Mouse (Mus musculus) T-helper 17 cell (primary cell): Measurements from ENCODE around the gene Kalrn.

ENCODE experiments used
- in situ Hi-C, 2 experiments: fragments of 300-600 bp; cut with MboI, MseI; formaldehyde crosslinking; loops; 1 replicate in 1 of 2; 2 replicates in 1 of 2; pipeline ENCODE4 v1.15.1; 2025; ENCODE audit warnings: high pct_unique_total_duplicates in 2 of 2

Kalrn gene

GRCm38 (mm10) chr16:34264671-34265070 lies 308.7 kb downstream of the Kalrn start:
- in situ Hi-C loops: loop anchor here in 1 of 2 experiments (10.0 kb wide), 1 partner anchor 1130 kb away; no protein-coding TSS in a partner anchor

- in situ Hi-C loops: loop anchor here in 1 of 2 experiments (10.0 kb wide), 1 partner anchor 1128 kb away; no protein-coding TSS in a partner anchor
Observed at GRCm38 (mm10) chr16:34262731-34263460, 310.4 kb downstream of the Kalrn start.

GRCm38 (mm10) chr16:34260971-34261924 lies 312.1 kb downstream of the Kalrn start:
- in situ Hi-C loops: loop anchor here in 1 of 2 experiments (10.0 kb wide), 1 partner anchor 1126 kb away; no protein-coding TSS in a partner anchor

GRCm38 (mm10) chr16:34254646-34255022 lies 318.7 kb downstream of the Kalrn start:
- in situ Hi-C loops: no loop called here

- in situ Hi-C loops: no loop called here
Observed at GRCm38 (mm10) chr16:34254002-34254645, 319.2 kb downstream of the Kalrn start.

GRCm38 (mm10) chr16:34252670-34253069 lies 320.7 kb downstream of the Kalrn start:
- in situ Hi-C loops: no loop called here

- in situ Hi-C loops: no loop called here
Observed at GRCm38 (mm10) chr16:34248256-34248655, 325.1 kb downstream of the Kalrn start.

- in situ Hi-C loops: no loop called here
Observed at GRCm38 (mm10) chr16:34241936-34242729, 331.2 kb downstream of the Kalrn start.

GRCm38 (mm10) chr16:34239618-34240017 lies 333.7 kb downstream of the Kalrn start:
- in situ Hi-C loops: no loop called here

- in situ Hi-C loops: no loop called here
Observed at GRCm38 (mm10) chr16:34236898-34237611, 336.3 kb downstream of the Kalrn start.

GRCm38 (mm10) chr16:34235086-34235485 lies 338.2 kb downstream of the Kalrn start:
- in situ Hi-C loops: no loop called here

- in situ Hi-C loops: no loop called here
Observed at GRCm38 (mm10) chr16:34231952-34232351, 341.4 kb downstream of the Kalrn start.

GRCm38 (mm10) chr16:34231146-34231545 lies 342.2 kb downstream of the Kalrn start:
- in situ Hi-C loops: no loop called here

GRCm38 (mm10) chr16:34229350-34229749 lies 344.0 kb downstream of the Kalrn start:
- in situ Hi-C loops: no loop called here

GRCm38 (mm10) chr16:34228661-34229060 lies 344.7 kb downstream of the Kalrn start:
- in situ Hi-C loops: no loop called here

- in situ Hi-C loops: no loop called here
Observed at GRCm38 (mm10) chr16:34212160-34212559, 361.2 kb downstream of the Kalrn start.

GRCm38 (mm10) chr16:34211243-34211642 lies 362.1 kb downstream of the Kalrn start:
- in situ Hi-C loops: no loop called here

GRCm38 (mm10) chr16:34208748-34209147 lies 364.6 kb downstream of the Kalrn start:
- in situ Hi-C loops: no loop called here

- in situ Hi-C loops: no loop called here
Observed at GRCm38 (mm10) chr16:34207972-34208371, 365.4 kb downstream of the Kalrn start.

- in situ Hi-C loops: no loop called here
Observed at GRCm38 (mm10) chr16:34204527-34205139, 368.7 kb downstream of the Kalrn start.
